Mouse (Mus musculus): Measurements from ENCODE around the gene Adk. TPM values are rescaled to one million over a fixed set of nuclear protein-coding genes. Genes with fewer than 3 reads are reported as not detected.

Gene Adk
- polyA plus RNA-seq, 1 experiment: 66.2 TPM

DNA sequence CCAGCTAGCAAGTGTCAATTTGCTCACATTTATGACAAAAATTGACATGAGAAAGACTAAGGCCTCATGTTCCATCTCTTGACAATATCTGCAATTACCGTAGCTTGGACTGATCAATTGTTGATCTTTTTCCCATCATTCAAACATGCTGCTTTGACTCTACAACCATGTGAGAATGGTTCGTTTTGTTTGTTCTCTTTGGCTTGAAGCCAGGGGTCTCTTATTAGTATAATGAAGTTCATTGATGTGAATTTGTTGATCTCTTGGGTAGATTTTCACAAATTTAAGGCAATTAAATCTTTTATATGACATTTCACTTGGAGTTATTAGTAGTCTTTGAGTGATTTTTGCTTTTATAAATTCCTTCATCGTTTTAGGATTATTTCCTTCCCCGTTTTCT, 229.1 kb downstream of the Adk start:
- Histone ChIP-seq H3K27me3 (ENCODE audit: control insufficient read depth, insufficient read depth, low read length) (no peaks in the 10 kb centered on the region), H3K27ac (ENCODE audit: insufficient read depth, low read length) (no peak overlapping the region), H3K4me3 (replicated peaks; ENCODE audit: insufficient read depth, low read depth, low read length) (no peak overlapping the region), H3K4me1 (ENCODE audit: control insufficient read depth, insufficient read depth, low read length) (no peaks in the 10 kb centered on the region)
- no peak for DNase-seq
- TF ChIP-seq POLR2A (IDR thresholded peaks at IDR 0.05; ENCODE audit: borderline replicate concordance, insufficient read depth, low read length): no peak
- no peak for TF ChIP-seq CTCF (IDR thresholded peaks at IDR 0.05; ENCODE audit: borderline replicate concordance, insufficient read depth, low read depth, low read length)
- 82% methylated on average over 4 of the region's 4 CpGs for WGBS

DNA sequence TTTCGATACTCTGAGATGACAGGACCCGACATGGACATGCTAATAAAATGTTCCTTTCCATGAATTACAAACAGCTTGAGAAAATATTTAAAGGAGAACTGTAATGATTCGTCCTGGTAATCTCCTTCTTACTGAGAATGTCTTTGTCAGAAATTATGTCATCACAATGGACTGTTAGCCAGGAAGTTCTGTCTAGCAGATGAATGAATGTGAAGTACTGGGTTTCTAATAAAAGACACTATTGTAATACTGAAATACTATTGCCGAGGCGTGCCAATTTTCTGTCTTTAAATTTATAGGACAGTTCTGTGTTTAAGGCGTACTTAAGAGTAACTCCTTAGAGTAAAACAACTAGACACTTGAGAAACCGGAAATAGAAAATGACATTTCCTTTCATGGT, 231.7 kb downstream of the Adk start:
- no peaks in the 10 kb centered on the region for H3K4me1 ChIP-seq (ENCODE audit: control insufficient read depth, insufficient read depth, low read length)
- no peak overlapping the region for H3K4me3 ChIP-seq (replicated peaks; ENCODE audit: insufficient read depth, low read depth, low read length)
- no peak for DNase-seq
- H3K27ac ChIP-seq (ENCODE audit: insufficient read depth, low read length): no peak overlapping the region
- H3K27me3 ChIP-seq (ENCODE audit: control insufficient read depth, insufficient read depth, low read length): no peaks in the 10 kb centered on the region
- TF ChIP-seq POLR2A (IDR thresholded peaks at IDR 0.05; ENCODE audit: borderline replicate concordance, insufficient read depth, low read length): no peak
- no peak for TF ChIP-seq CTCF (IDR thresholded peaks at IDR 0.05; ENCODE audit: borderline replicate concordance, insufficient read depth, low read depth, low read length)
- 54% methylated on average over 7 of the region's 7 CpGs for WGBS

DNA sequence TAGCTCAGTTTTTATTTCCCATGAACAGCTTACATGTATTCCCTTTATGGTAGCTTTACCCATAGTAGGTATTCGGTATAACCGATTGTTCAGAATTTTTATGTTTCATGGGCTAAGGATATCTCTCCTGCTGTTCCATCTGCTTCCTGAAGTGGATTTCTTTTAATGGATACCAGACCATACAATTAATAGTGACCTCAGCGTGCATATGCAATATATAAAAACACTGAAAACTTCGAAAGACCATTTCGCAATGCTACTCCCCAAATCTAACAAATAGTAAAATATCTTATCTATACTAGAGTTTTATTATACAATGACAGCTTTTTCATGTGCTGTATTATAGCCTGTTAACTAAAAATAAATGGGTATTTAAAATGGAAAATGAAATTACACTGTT, 232.5 kb downstream of the Adk start:
- no peak overlapping the region for H3K4me3 ChIP-seq (replicated peaks; ENCODE audit: insufficient read depth, low read depth, low read length)
- H3K27me3 ChIP-seq (ENCODE audit: control insufficient read depth, insufficient read depth, low read length): no peaks in the 10 kb centered on the region
- DNase-seq: no peak
- WGBS: 92% methylated on average over 5 of the region's 5 CpGs
- H3K27ac ChIP-seq (ENCODE audit: insufficient read depth, low read length): no peak overlapping the region
- H3K4me1 ChIP-seq (ENCODE audit: control insufficient read depth, insufficient read depth, low read length): no peaks in the 10 kb centered on the region
- TF ChIP-seq POLR2A (IDR thresholded peaks at IDR 0.05; ENCODE audit: borderline replicate concordance, insufficient read depth, low read length) (no peak), CTCF (IDR thresholded peaks at IDR 0.05; ENCODE audit: borderline replicate concordance, insufficient read depth, low read depth, low read length) (no peak)

DNA sequence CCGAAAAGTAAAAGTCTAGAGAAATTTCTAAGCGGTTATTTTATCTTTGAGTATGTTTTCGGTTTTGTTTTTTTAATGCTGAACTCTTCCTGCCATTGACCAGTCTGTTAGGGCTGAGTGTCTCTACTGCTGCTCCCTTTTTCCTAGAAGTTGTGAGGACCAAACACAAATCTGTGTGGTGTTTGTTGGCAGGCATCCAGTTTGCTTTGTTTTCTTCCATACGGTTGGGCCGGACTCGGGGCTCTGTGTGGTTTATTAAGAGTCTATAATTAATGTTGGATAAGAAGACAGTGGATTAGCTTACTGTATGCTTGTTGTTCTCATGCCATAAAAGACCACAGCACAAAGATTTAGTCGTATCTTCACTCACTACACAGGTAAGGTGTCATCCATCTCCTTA, 233.9 kb downstream of the Adk start:
- WGBS: 65% methylated on average over 7 of the region's 7 CpGs
- H3K4me1 ChIP-seq (ENCODE audit: control insufficient read depth, insufficient read depth, low read length): no peaks in the 10 kb centered on the region
- H3K27me3 ChIP-seq (ENCODE audit: control insufficient read depth, insufficient read depth, low read length): no peaks in the 10 kb centered on the region
- no peak for TF ChIP-seq CTCF (IDR thresholded peaks at IDR 0.05; ENCODE audit: borderline replicate concordance, insufficient read depth, low read depth, low read length)
- DNase-seq: no peak
- H3K4me3 ChIP-seq (replicated peaks; ENCODE audit: insufficient read depth, low read depth, low read length): no peak overlapping the region
- H3K27ac ChIP-seq (ENCODE audit: insufficient read depth, low read length): no peak overlapping the region

DNA sequence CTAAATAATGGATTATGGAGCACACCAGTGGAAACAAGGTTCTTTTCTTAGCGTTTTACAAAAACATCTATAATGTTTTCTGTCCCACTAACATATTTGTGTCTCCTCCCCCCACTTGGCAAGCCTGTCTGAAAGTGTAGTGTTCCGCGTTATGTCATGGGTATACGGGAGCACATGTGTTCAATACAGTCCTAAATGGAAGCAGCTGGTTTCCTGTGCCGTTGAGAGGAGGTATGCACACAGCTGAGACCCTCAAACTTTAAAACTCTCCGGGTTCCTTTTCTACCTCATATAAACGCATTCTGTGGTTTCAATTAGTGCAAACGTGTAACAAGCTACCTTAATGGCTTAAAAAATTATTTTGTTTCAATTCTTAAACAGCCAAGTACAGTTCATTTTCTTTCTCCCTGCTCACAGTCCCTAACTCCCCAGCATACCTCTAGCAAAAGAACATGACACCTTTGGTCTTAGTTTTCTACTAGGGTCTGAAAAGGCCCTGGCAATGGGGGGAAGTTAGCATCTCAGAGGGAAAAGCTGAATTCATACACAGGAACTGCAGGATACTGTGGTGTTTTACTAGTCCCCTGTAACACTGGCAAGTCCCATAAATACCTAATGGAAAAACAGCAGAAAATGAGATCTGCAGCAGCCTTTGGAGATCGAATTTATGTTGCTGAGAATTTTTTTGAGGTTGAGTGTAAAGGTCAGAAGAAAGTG, 235.5 kb downstream of the Adk start:
- WGBS: 81% methylated on average over 9 of the region's 9 CpGs
- no peak for DNase-seq
- TF ChIP-seq CTCF (IDR thresholded peaks at IDR 0.05; ENCODE audit: borderline replicate concordance, insufficient read depth, low read depth, low read length) (no peak), POLR2A (IDR thresholded peaks at IDR 0.05; ENCODE audit: borderline replicate concordance, insufficient read depth, low read length) (no peak)
- Histone ChIP-seq H3K4me3 (replicated peaks; ENCODE audit: insufficient read depth, low read depth, low read length) (no peak overlapping the region), H3K27me3 (ENCODE audit: control insufficient read depth, insufficient read depth, low read length) (no peaks in the 10 kb centered on the region), H3K27ac (ENCODE audit: insufficient read depth, low read length) (no peak overlapping the region), H3K4me1 (ENCODE audit: control insufficient read depth, insufficient read depth, low read length) (no peaks in the 10 kb centered on the region)

DNA sequence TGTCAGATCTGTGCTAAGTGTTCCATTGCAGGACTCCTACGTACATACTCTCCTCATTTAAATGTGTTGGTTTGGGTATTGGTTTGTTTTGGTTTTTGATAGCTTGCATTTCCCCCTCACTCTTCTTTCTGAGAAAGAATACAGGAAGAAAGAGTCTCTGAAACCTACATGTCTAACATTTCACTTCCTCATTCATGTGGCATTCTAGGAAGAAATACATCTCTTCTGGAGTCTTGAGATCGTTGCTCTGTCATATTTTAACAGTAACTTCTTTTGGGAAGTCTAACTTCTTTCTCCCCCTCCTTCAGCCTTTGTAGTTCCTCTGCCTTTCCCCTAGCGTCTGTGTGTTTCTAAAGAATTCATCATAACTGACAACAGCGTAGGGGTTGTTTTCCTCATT, 247.4 kb downstream of the Adk start:
- no peak overlapping the region for H3K27ac ChIP-seq (ENCODE audit: insufficient read depth, low read length)
- no peak overlapping the region for H3K4me3 ChIP-seq (replicated peaks; ENCODE audit: insufficient read depth, low read depth, low read length)
- 96% methylated on average over 4 of the region's 4 CpGs for WGBS
- TF ChIP-seq CTCF (IDR thresholded peaks at IDR 0.05; ENCODE audit: borderline replicate concordance, insufficient read depth, low read depth, low read length) (no peak), POLR2A (IDR thresholded peaks at IDR 0.05; ENCODE audit: borderline replicate concordance, insufficient read depth, low read length) (no peak)
- H3K4me1 ChIP-seq (ENCODE audit: control insufficient read depth, insufficient read depth, low read length): no peaks in the 10 kb centered on the region; the same call in 1 of the 2 replicates
- H3K27me3 ChIP-seq (ENCODE audit: control insufficient read depth, insufficient read depth, low read length): no peaks in the 10 kb centered on the region
- no peak for DNase-seq

DNA sequence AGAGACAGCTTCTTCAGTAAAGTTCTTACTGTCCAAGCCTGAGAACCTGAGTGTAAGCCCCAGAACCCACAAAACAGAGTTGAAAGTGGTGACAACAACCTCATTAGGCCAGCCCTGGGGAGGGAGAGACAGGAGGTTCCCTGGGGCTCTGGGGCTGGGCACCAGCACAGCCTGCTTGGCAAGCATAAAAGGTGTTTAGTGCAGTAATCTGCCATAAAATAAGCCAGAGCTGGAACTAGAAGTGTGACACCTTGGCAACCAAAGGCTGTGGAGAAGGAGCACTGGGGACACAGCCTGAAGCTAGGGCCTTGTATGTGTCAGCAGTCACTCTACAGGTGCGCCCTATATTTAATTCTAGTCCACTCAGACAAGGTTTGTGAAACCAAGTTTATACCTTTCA, 252.4 kb downstream of the Adk start:
- TF ChIP-seq POLR2A (IDR thresholded peaks at IDR 0.05; ENCODE audit: borderline replicate concordance, insufficient read depth, low read length) (no peak), CTCF (IDR thresholded peaks at IDR 0.05; ENCODE audit: borderline replicate concordance, insufficient read depth, low read depth, low read length) (no peak)
- Histone ChIP-seq H3K27me3 (ENCODE audit: control insufficient read depth, insufficient read depth, low read length) (no peaks in the 10 kb centered on the region), H3K27ac (ENCODE audit: insufficient read depth, low read length) (no peak overlapping the region), H3K4me1 (ENCODE audit: control insufficient read depth, insufficient read depth, low read length) (peaks cover 5% of the 10 kb centered on the region; the same call in 1 of the 2 replicates), H3K4me3 (replicated peaks; ENCODE audit: insufficient read depth, low read depth, low read length) (no peak overlapping the region)
- DNase-seq: peak; percentile 40 to 76
- 74% methylated on average over 1 of the region's 1 CpGs for WGBS

DNA sequence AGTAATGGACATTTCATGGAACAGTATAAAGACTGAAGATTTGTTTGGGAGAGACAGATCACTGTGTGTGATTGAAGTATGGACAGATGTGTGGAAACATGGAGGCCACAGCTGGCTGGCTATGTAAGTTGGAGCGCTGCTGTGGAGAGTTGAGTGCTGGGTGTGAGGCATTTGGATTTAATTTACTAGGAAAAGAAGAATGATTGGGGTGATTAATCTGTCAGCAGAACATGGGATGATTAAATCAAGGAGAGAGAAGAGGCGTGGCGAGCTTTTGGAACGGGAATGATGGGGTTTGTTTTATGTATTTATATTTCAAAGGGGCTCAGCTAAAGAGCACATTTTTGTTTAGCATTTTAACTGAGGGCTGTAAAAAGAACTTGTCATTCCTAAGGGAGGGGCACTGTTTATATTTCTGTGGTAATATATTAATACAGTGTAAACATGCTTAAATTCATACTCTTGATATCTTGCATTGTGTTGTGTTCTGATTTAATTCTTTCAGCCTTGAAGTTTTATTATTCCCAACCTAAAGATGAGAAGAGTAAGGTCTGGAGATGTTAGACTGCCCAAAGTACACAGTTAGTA, 256.1 kb downstream of the Adk start:
- H3K4me1 ChIP-seq (ENCODE audit: control insufficient read depth, insufficient read depth, low read length): peaks cover 5% of the 10 kb centered on the region; the same call in 1 of the 2 replicates
- no peak for DNase-seq
- no peak overlapping the region for H3K27ac ChIP-seq (ENCODE audit: insufficient read depth, low read length)
- no peak overlapping the region for H3K4me3 ChIP-seq (replicated peaks; ENCODE audit: insufficient read depth, low read depth, low read length)
- TF ChIP-seq POLR2A (IDR thresholded peaks at IDR 0.05; ENCODE audit: borderline replicate concordance, insufficient read depth, low read length): no peak
- no peak for TF ChIP-seq CTCF (IDR thresholded peaks at IDR 0.05; ENCODE audit: borderline replicate concordance, insufficient read depth, low read depth, low read length)
- no peaks in the 10 kb centered on the region for H3K27me3 ChIP-seq (ENCODE audit: control insufficient read depth, insufficient read depth, low read length)
- WGBS: 93% methylated on average over 4 of the region's 4 CpGs
